Mouse (Mus musculus) kidney, adult 10 weeks (tissue): ENCODE measurements around the gene Ltk. TPM values are rescaled to one million over a fixed set of nuclear protein-coding genes. Genes with fewer than 3 reads are reported as not detected.

Source experiments
- polyA plus RNA-seq: library from polyadenylated mRNA; stranded (reverse); fragments of 350-450 nt; fragmentation: Illumina TruSeq; extraction: RNeasy Lipid Tissue Mini Kit (QIAGEN cat#74804); gene quantifications from one replicate; pipeline ENCODE4 v1.2.3, GENCODE M21; 2014; ENCODE audit warnings: low read depth, low replicate concordance

Ltk gene
- polyA plus RNA-seq = not detected

DNA sequence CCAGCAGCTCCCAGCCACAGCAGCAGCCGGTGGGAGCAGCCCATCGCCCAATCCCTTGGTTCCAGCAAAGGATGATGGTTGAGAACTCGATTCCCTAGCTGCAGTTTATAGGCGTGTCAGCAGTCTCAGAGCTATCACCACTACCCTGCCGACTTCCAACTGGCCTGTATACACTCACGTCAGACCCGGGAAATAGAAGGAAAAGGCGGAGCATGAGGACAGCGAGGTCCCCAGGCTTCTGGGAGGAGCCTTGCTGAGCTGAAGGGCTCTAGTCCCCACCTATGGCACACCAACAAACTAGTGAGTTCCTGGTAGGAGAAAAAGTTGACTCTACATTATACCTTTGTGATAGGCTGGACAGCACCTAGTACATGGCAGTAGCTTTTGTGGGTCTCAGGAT is at the start of gene Ltk:
Gene Ltk, minus strand, starts transcription at position 181 of the 400 bp plus-strand sequence.

GRCm38 (mm10) chr2:119797279-119797783 is 37.1 kb upstream of the Ltk start, which contains the start of gene Tyro3:
TSS of gene Tyro3 (plus strand) at chr2:119797733.

DNA sequence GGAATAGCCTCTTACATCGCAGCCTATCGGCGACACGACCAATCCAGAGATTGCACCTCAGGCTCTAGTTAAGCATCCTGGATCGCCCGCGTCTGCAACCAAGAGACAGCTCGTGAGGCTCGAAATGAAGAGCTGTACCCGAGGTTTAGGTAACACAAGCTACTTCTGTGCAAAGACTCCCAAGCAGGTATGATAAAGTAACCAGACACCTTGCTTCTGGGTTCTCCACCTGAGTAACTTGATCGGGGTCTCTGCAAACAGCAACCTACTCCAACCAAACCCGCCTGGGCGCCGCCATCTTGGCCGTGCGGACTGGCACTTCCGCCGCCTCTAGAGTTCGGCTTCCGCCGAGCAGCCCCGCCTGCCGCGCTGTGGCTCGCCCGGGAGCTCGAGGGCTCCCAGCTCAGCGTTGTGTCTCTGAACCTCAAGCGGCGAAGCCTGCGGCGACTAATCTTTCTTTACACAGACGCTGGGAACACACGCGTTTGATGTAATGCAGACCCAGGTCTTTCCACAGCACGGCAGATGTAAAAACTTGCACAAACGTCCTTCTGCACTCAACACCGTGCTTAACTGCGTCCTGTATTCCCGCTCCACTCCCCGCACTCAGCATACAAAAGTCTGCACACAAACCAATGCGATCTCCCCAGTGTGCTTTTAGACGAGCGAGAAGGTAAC is 27.1 kb upstream of the Ltk start, which contains the start of gene Rpap1:
Gene Rpap1, minus strand, starts transcription at position 332 of the 678 bp plus-strand sequence.

GRCm38 (mm10) chr2:119741581-119742411 is 18.4 kb downstream of the Ltk start, which contains the start of gene Itpka:
TSS of gene Itpka (plus strand) at chr2:119742337.

Other genes starting within 250 kb of the Ltk start
- gene Exd1, start 212.8 kb downstream of the Ltk start, polyA plus RNA-seq = 0.36 TPM
- gene Chp1, start 212.7 kb downstream of the Ltk start, polyA plus RNA-seq = 314 TPM
- 1.1 TPM for gene Nusap1, start 142.1 kb downstream of the Ltk start, polyA plus RNA-seq
- 1.1 TPM for gene Oip5, start 142.0 kb downstream of the Ltk start, polyA plus RNA-seq
- gene Ndufaf1, start 97.6 kb downstream of the Ltk start, polyA plus RNA-seq = 125 TPM
- gene Rtf1, start 85.4 kb downstream of the Ltk start, polyA plus RNA-seq = 18.9 TPM
- not detected for gene Itpka, start 18.1 kb downstream of the Ltk start, polyA plus RNA-seq
- gene Rpap1, start 27.1 kb upstream of the Ltk start, polyA plus RNA-seq = 0.44 TPM
- 0.44 TPM for gene Tyro3, start 37.3 kb upstream of the Ltk start, polyA plus RNA-seq
- 30.2 TPM for gene Mga, start 136.8 kb upstream of the Ltk start, polyA plus RNA-seq
- 1.6 TPM for gene Mapkbp1, start 212.3 kb upstream of the Ltk start, polyA plus RNA-seq